Mouse (Mus musculus) MEL-GATA-1-ER (cell line): ENCODE measurements around the gene Lrig2.
A peak's percentile ranks its signal among the peaks of the same experiment; 100 is the strongest.

Experiments
- DNase-seq: peaks from one replicate; pipeline ENCODE4 v3.0.0-alpha.2; 2012; ENCODE audit warnings: low read depth; ENCODE audit errors: extremely low read depth

Lrig2 gene

DNA sequence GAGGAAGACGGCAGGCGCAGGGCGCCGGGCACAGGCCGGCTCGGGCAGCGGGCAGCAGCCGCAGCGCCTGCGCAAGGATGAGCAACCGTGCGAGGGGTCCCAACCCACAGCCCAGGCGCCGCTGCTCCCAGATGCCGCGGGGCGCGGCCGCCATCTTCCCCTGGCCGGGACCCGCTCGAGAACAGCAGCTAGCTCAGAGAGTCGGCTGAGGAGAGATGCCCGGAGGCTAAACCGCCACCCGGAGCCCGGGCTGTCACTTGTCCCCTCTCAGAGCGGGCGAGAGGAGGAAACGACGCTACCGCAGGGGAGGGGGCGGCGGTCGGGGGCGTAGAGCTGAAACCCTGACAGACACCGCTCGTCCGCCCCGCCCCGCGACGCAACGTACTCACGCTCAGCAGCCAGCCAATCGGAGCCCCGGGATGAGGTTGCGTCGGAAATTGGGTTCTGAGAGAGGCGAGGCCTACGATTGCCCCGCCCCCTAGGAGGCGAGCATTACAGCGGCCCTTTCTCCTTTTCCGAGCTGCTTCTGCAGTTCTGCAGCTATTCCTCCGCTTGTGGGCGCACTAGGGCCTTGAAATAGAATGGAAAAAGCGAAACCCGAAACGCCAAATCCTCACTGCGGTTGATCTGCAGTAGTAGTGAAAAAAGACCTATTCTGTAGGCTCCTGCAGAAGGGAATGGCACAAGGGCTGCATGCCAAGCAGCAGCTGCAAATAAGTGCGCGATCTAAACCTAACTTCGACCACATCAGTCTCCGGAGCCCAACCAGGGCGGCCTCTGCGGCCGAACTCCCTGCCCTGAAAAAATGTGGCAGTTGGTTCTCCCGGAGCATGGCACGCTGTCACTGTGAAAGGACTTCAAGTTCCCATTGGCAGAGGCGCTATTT lies at the start of gene Lrig2:
Gene Lrig2, minus strand, starts transcription at position 381 of the 886 bp plus-strand sequence.
- peak; percentile 100 for DNase-seq

DNA sequence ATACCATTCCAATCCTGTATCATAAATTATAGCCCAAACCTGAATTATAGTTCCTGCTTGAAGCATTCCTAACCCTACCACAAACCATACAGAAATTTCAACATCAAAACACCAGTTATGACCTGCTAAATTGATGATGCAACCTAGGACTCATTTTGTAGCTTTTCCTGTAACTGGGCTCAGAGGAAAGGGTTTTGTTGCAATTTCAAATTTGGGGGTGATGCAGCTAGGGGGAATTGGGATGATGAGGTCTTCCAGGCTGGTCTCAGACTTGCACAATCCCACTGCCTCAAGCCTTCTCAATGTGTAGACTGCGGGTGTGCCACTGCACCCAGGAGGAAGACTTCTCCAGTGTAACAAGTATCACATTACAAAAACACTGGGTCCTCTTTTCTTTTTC lies 44.9 kb upstream of the Lrig2 start:
- no peak for DNase-seq

DNA sequence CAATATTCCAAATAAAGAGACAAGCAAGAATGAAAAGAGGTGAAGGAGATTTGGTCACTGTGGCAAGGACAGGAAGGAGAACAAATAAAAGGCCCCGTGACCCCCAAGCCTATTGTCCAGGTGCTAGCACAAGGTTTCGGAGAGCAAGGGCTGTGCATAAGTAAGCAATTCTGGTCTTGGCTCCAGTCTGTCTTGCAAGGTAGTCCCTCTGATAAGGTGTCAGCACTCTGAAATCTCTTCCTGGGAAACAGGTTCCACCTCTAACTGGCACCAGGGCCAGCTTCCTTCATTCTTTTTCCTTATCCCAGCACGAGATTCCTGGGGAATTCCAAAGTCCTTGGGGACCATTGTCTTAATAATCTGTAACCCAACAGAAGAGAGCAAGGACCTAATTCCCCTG lies 38.9 kb upstream of the Lrig2 start:
- no peak for DNase-seq

DNA sequence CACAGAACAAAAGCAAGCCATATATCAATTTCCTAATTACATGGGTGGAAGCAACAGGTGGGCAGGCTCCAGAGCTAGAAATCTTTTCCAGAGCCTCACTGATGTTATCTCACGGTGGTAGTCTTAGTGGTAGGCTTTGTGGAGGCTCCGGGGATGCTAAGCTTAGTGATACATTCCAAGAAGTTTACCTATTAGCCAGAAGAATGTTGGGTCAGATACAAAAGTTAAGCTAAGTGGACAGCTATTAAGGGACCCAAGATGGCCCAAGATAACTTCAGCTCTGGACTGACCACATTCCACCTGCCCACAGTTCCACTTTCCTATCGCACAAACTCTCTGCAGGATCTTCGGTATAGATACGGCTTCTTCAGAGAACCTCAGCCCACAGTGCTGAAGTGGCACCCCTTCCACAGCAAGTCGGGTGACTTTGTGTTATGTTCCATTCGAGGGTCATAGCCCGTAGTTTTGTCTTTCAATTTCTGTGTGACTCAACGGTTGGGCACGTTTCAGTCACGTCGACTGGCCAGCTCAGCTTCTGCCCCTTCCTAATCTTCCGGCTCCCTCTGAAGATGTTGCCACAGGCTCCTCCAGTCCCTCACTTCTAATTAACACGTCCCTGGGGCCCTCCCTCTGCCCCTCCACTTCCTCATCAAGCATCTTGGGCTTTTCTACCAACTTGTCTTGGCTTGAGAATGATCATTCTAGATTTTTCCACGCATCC lies 36.8 kb upstream of the Lrig2 start:
- no peak for DNase-seq

- no peak for DNase-seq
Observed at GRCm38 (mm10) chr3:104543825-104544224, 32.1 kb upstream of the Lrig2 start.

DNA sequence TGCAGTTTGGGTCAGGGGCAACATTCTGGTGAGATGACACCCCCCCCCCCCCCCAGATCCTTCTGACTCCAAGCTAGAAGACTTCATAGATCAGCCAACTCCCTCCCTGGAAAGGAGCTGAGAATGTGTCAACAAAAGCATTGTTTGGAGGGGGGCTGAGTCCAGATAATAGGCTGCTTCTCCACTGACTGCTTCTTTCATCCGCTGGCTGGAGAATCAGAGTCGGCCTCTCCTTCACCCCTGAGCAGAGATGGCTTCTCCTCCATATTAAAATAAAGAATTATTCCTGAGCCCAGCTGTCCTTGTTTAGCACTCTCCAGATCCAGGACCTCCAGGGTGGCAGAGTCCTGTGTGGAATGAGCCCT lies 30.3 kb upstream of the Lrig2 start:
- DNase-seq = no peak

DNA sequence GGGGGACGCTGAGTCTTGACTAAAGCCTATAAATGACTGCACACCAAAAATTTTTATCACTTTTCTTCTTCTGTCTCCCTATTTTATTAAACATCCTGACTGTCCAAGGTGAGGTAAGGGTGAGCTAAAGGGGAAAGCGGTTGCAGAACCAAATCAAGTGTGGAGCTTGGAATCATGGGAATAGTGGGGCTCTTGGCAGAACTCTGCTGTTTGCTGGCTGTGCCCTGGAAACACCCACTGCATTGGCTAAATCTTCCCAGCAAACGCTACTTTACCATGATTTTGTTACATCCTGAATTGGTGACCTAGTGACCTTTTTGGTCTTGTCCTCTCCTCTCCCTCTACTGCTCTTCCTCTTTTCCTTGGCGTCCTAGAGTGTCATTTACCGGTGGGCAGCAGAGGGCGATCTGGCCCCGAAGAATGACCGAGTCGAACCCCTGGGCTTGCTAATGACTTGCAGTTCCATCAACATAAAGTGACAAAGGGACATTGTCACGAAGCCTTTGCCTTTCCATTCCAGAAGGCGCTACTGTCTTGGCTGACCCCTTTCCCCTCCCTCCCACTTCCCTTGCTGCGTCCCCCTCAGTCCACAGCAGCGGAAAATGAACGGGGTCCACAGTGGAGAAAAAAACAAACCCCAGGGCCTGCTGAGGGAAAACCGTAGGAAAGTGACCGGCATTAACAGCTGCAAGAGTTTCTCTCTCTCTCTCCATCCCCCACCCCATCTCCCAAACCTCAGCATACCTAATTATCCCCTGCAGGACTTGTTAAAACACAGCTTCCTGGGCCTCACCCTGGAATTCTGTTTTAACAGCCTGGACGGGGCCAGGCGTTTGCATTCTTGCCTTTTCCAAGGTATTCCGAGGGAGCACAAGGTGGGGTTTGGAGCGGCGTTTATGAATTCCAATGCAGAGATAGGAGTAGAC lies 29.7 kb upstream of the Lrig2 start:
- no peak for DNase-seq

DNA sequence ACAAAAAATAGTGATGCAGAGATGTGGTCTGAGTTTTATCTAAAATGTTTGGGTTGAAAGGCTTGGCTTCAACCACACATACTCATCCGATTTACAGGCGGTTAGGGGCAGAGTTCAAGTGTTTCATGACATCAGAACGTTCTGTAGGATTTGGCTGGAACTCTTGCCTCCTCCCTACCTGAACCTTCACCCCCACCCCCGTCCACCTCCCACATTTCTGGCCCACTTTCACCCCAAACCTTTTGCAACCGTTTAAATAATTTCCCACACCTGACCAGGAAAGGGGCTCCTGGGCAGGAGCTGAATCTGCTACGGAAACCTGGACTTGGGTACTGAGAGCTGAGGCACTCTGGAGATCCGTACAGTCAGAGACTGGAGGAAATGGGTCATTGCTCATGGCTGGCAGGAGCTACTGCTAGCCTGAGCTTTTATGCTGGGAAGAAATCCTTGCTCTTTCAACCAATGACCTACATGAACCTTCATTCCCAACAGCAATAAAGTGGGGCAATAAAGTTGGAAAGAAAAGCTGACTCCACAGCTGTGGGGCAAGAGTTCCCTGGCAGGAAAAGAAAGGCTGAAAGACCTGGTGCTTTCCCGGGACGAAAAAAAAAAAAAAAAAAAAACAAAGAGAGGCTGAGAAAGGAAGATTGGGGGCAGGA lies 28.9 kb upstream of the Lrig2 start:
- DNase-seq = no peak

GRCm38 (mm10) chr3:104533223-104533622 lies 21.5 kb upstream of the Lrig2 start:
- no peak for DNase-seq

DNA sequence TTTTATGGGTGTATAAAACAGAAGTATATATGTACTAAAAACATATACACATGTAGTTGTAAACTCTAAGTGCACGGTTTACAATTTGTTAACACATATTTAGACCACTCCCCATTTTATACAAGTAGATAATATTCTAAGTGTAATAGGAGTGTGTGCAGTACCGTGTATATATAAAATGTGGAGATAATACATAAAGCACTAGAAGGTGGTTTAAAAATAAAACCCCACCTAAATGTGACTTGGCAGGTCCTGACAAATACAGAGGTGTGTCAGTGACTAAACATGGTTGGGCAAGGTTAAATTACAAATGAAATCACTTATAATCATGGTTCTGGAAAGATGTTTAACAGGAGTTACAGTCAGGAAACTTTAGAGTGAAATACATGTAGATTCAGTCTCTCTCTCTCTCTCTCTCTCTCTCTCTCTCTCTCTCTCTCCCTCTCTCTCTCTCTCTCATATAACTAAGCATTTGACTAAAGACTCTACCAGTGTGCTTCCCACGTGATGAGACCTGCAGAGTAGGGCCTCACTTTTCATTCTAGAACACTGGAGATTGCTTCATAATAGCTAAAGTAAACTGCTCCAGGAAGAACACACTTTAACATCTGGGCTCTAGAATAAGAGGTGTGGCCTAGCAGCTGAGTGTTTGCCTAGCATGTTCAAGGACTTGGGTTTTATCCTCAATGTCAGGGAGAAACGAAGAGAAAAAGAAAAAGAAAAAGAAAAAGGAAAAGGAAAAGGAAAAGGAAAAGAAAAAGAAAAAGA lies 14.6 kb upstream of the Lrig2 start:
- DNase-seq = no peak

- no peak for DNase-seq
Observed at GRCm38 (mm10) chr3:104525516-104525915, 13.8 kb upstream of the Lrig2 start.

DNA sequence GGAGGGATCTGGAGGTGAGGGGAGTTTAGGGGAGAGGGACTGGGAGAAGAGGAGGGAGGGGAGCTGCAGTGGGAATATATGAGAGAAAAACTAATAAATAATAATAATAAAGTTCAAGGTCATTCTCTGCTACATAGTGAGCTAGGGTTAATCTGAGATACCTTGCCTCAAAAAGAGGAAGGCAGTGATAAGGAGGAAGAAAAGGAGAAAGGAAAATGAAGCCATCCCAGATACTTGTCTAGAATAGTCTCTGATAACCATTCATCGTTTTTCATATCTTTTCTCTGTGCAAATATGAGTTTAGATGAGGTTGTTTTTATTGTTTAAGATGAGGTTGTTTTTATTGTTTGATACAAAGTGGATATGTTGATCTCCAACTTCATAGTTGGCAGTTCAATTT lies 13.3 kb upstream of the Lrig2 start:
- no peak for DNase-seq

- no peak for DNase-seq
Observed at GRCm38 (mm10) chr3:104523333-104523871, 11.7 kb upstream of the Lrig2 start.

DNA sequence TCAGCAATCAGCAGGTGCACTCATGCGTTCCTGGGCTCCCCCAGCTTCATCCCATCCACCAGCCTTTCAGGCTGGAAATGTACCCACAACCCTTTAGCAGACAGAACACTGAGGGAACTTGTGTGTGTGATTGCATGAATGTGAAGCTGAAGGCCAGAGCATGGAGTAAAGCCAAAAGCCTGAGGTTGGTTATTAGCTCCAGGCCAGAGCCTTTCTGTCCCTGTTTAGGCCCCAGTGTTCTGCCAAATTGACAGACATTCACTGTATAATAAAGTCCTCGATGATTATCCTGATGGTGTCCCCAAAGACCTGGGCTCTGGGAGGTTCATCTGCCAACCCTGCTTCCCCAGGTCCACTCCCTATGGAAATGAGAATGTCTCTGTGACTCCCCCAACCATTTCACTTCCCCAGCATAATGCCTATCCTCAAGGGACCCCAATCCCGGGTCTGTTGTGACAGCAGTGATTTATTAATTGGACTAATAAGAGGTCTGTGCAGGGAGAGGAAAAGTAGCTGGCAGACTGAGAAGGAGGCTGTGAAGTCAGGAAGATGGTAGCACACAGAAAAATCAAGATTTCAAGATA lies 9.7 kb upstream of the Lrig2 start:
- DNase-seq = no peak

DNA sequence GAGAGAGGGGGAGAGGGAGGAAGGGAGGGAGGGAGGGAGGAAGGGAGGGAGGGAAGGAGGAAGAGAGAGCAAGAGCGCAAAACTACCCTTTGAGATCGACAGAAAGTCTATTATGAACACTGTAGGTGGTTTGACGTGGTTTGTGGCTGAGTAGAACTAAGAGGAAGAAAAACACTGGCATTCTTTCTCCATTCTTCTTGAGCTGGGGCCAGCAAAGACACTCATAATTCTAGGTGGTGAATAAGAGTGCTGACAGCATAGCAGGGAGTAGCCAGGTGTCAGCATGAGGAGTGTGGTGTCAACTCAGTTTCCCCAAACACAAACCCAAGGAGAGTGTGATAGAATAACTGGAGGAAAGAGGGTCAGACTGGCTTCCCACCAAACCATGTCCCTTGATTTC lies 8.8 kb upstream of the Lrig2 start:
- no peak for DNase-seq

- no peak for DNase-seq
Observed at GRCm38 (mm10) chr3:104518931-104519330, 7.2 kb upstream of the Lrig2 start.

DNA sequence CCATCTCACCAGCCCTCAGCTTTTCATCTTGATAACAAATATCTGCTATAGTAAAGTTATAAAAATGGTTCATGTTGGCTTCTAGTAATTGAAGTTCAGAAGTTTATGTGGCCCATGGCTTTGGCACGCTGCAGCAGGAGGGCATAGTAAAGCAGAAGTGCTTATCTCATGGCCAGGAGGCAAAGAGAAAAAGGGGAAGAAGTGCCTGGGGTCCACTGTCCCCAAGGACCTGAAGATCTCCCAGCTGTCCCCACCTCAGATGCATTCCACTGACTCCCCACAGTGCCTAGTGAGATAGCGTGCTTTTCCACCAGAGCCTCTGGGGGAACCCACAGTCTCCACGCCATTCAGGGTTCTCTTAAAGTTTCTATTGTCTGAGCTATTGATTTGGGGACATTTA lies 6.7 kb upstream of the Lrig2 start:
- peak; percentile 95 for DNase-seq

DNA sequence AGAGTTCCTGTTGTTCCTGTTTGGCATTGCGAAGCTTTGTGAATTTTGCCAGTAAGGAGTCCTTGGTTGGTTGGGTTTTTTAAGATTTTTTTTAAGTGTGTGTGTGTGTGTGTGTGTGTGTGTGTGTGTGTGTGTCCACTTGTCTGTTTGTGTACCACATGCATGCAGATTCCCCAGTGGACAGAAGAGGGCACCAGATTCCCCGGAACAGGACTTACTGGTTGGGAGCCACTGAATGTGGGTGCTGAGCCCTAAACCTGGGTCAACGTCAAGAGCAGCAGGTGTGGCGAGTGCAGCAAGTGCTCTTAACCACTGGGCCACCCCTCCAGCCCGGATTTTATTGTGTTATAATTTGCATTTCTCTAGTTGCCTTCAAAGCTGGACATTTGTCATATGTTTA lies 5.4 kb upstream of the Lrig2 start:
- peak; percentile 39 for DNase-seq

- no peak for DNase-seq
Observed at GRCm38 (mm10) chr3:104514510-104514909, 2.8 kb upstream of the Lrig2 start.

DNA sequence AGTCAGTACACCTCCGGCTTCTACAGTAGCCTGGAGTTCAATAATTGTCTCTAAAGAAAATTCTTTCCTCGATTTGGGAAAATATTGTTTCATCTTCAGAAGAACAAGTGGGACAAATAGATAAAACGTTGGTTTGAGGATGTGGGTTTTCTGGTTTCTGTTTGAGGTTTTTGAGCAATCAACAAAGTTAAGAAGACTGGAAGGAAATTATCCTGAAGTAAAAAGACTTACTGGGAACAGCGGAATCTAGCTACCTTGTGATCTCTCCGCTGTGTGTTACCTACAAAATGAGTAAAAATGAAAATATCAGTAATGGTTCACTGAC lies 668 bp upstream of the Lrig2 start:
- DNase-seq = no peak
